Mouse (Mus musculus): ENCODE results near the gene Slc38a2.

- TF ChIP-seq POLR2A (IDR thresholded peaks at IDR 0.05; ENCODE audit: insufficient read depth, low read depth, low read length) (no peak), CTCF (IDR thresholded peaks at IDR 0.05; ENCODE audit: insufficient read depth, low read depth, low read length) (no peak)
Measured at GRCm38 (mm10) chr15:96697901-96698657, 1.5 kb downstream of the Slc38a2 start.

All from olfactory bulb, adult 2 months (tissue).